Mouse (Mus musculus) embryo, embryonic 10 days (tissue): ENCODE results near the gene Cep126.

Source experiments
- DNase-seq: peaks from one replicate; pipeline ENCODE4 v3.0.0-alpha.2; 2015; ENCODE audit warnings: low spot score

The Cep126 gene

GRCm38 (mm10) chr9:8134117-8134574 lies at the start of gene Cep126:
Cep126 (minus strand) TSS chr9:8134294.
- peak; percentile 96 for DNase-seq

- no peak for DNase-seq
Observed at GRCm38 (mm10) chr9:8179554-8179953, 45.5 kb upstream of the Cep126 start.

GRCm38 (mm10) chr9:8177099-8177498 lies 43.0 kb upstream of the Cep126 start:
- no peak for DNase-seq

GRCm38 (mm10) chr9:8157011-8157410 lies 22.9 kb upstream of the Cep126 start:
- DNase-seq, result no peak

GRCm38 (mm10) chr9:8139501-8139900 lies 5.4 kb upstream of the Cep126 start:
- DNase-seq, result no peak

GRCm38 (mm10) chr9:8133586-8134115 lies 443 bp downstream of the Cep126 start:
- peak; percentile 34 for DNase-seq

- DNase-seq, result no peak
Observed at GRCm38 (mm10) chr9:8123495-8123894, 10.6 kb downstream of the Cep126 start.

- DNase-seq, result no peak
Observed at GRCm38 (mm10) chr9:8114516-8114915, 19.6 kb downstream of the Cep126 start.

GRCm38 (mm10) chr9:8103050-8103449 lies 31.0 kb downstream of the Cep126 start:
- DNase-seq, result no peak

GRCm38 (mm10) chr9:8100962-8101361 lies 33.1 kb downstream of the Cep126 start:
- DNase-seq, result no peak

- DNase-seq, result no peak
Observed at GRCm38 (mm10) chr9:8078882-8079281, 55.2 kb downstream of the Cep126 start.

GRCm38 (mm10) chr9:8074345-8074744 lies 59.7 kb downstream of the Cep126 start:
- DNase-seq, result peak; percentile 34

GRCm38 (mm10) chr9:8073203-8073755 lies 60.8 kb downstream of the Cep126 start:
- no peak for DNase-seq

GRCm38 (mm10) chr9:8059636-8060035 lies 74.5 kb downstream of the Cep126 start:
- no peak for DNase-seq

GRCm38 (mm10) chr9:8054831-8055230 lies 79.3 kb downstream of the Cep126 start:
- no peak for DNase-seq

- no peak for DNase-seq
Observed at GRCm38 (mm10) chr9:8043044-8043387, 91.1 kb downstream of the Cep126 start.

- DNase-seq, result peak; percentile 99
Observed at GRCm38 (mm10) chr9:8042338-8043043, 91.6 kb downstream of the Cep126 start, which contains the start of gene Cfap300. Cfap300 (minus strand) TSS chr9:8042823.

- DNase-seq, result peak; percentile 47
Observed at GRCm38 (mm10) chr9:8035546-8035945, 98.5 kb downstream of the Cep126 start.

- no peak for DNase-seq
Observed at GRCm38 (mm10) chr9:8035091-8035490, 99.0 kb downstream of the Cep126 start.

- no peak for DNase-seq
Observed at GRCm38 (mm10) chr9:8034143-8034542, 100.0 kb downstream of the Cep126 start.

- DNase-seq, result peak; percentile 38
Observed at GRCm38 (mm10) chr9:8032847-8033246, 101.2 kb downstream of the Cep126 start.
